Mouse (Mus musculus): ENCODE measurements around the gene Caml. TPM values are rescaled to one million over a fixed set of nuclear protein-coding genes. Genes with fewer than 3 reads are reported as not detected.
"Not testable (repeated sequence)": the region's sequence is repeated elsewhere in the genome, so short reads cannot be mapped to it uniquely, and the experiment has no call there.

The Caml gene
- polyA plus RNA-seq, 1 experiment = 27.8 TPM

- peaks cover 4% of the 10 kb centered on the region for H3K36me3 ChIP-seq (ENCODE audit: control insufficient read depth, insufficient read depth)
- no peak overlapping the region for H3K4me2 ChIP-seq (ENCODE audit: low read depth)
- TF ChIP-seq MAX (IDR thresholded peaks at IDR 0.05; ENCODE audit: low read depth) (no peak), MYOG (IDR thresholded peaks at IDR 0.05; ENCODE audit: control insufficient read depth in 1 of 3, insufficient read depth in 1 of 3, insufficient read length in 2 of 3, low read depth in 2 of 3) (no peak), POLR2AphosphoS2 (IDR thresholded peaks at IDR 0.05; ENCODE audit: insufficient read length, low read depth) (no peak), REST (IDR thresholded peaks at IDR 0.05; ENCODE audit: insufficient read depth, insufficient read length) (no peak), TCF12 (IDR thresholded peaks at IDR 0.05; ENCODE audit: insufficient read depth, poor library complexity, severe bottlenecking) (no peak), TCF3 (IDR thresholded peaks at IDR 0.05; ENCODE audit: insufficient read length, low read depth) (no peak), POLR2A (IDR thresholded peaks at IDR 0.05; ENCODE audit: insufficient read length, low read depth) (no peak), MYOD1 (IDR thresholded peaks at IDR 0.05; ENCODE audit: control insufficient read depth in 1 of 3, insufficient read length in 2 of 3, low read depth in 2 of 3) (no peak), SRF (IDR thresholded peaks at IDR 0.05; ENCODE audit: control insufficient read depth, insufficient read length, low read depth) (no peak), E2F4 (IDR thresholded peaks at IDR 0.05; ENCODE audit: insufficient read depth) (no peak), USF1 (IDR thresholded peaks at IDR 0.05; ENCODE audit: low read depth) (no peak), CEBPB (IDR thresholded peaks at IDR 0.05; ENCODE audit: insufficient read depth, poor library complexity, severe bottlenecking) (no peak)
- H3K4me3 ChIP-seq = no peak overlapping the region
- no peak overlapping the region for H3ac ChIP-seq (ENCODE audit: control insufficient read depth, insufficient read length)
- H3K27me3 ChIP-seq (ENCODE audit: control insufficient read depth, insufficient read depth, insufficient read length) = no peaks in the 10 kb centered on the region
- H3K79me2 ChIP-seq (ENCODE audit: control insufficient read depth, insufficient read depth) = no peaks in the 10 kb centered on the region
Measured at GRCm38 (mm10) chr13:55611996-55612395, 10.8 kb upstream of the Caml start.

GRCm38 (mm10) chr13:55613471-55613870, 9.3 kb upstream of the Caml start:
- Histone ChIP-seq H3ac (ENCODE audit: control insufficient read depth, insufficient read length) (no peak overlapping the region), H3K27me3 (ENCODE audit: control insufficient read depth, insufficient read depth, insufficient read length) (no peaks in the 10 kb centered on the region), H3K4me2 (ENCODE audit: low read depth) (no peak overlapping the region), H3K4me3 (no peak overlapping the region), H3K36me3 (ENCODE audit: control insufficient read depth, insufficient read depth) (peaks cover 4% of the 10 kb centered on the region), H3K79me2 (ENCODE audit: control insufficient read depth, insufficient read depth) (no peaks in the 10 kb centered on the region)
- no peak for TF ChIP-seq CEBPB (IDR thresholded peaks at IDR 0.05; ENCODE audit: insufficient read depth, poor library complexity, severe bottlenecking)
- no peak for TF ChIP-seq MYOD1 (IDR thresholded peaks at IDR 0.05; ENCODE audit: control insufficient read depth in 1 of 3, insufficient read length in 2 of 3, low read depth in 2 of 3)
- no peak for TF ChIP-seq SRF (IDR thresholded peaks at IDR 0.05; ENCODE audit: control insufficient read depth, insufficient read length, low read depth)
- no peak for TF ChIP-seq USF1 (IDR thresholded peaks at IDR 0.05; ENCODE audit: low read depth)
- no peak for TF ChIP-seq TCF12 (IDR thresholded peaks at IDR 0.05; ENCODE audit: insufficient read depth, poor library complexity, severe bottlenecking)
- TF ChIP-seq MAX (IDR thresholded peaks at IDR 0.05; ENCODE audit: low read depth) = no peak
- no peak for TF ChIP-seq TCF3 (IDR thresholded peaks at IDR 0.05; ENCODE audit: insufficient read length, low read depth)
- TF ChIP-seq E2F4 (IDR thresholded peaks at IDR 0.05; ENCODE audit: insufficient read depth) = no peak
- TF ChIP-seq POLR2AphosphoS2 (IDR thresholded peaks at IDR 0.05; ENCODE audit: insufficient read length, low read depth) = no peak
- no peak for TF ChIP-seq REST (IDR thresholded peaks at IDR 0.05; ENCODE audit: insufficient read depth, insufficient read length)
- no peak for TF ChIP-seq POLR2A (IDR thresholded peaks at IDR 0.05; ENCODE audit: insufficient read length, low read depth)
- TF ChIP-seq MYOG (IDR thresholded peaks at IDR 0.05; ENCODE audit: control insufficient read depth in 1 of 3, insufficient read depth in 1 of 3, insufficient read length in 2 of 3, low read depth in 2 of 3) = no peak

GRCm38 (mm10) chr13:55619328-55619727, 3.5 kb upstream of the Caml start:
- Histone ChIP-seq H3K27me3 (ENCODE audit: control insufficient read depth, insufficient read depth, insufficient read length) (no peaks in the 10 kb centered on the region), H3K4me3 (no peak overlapping the region), H3K4me2 (ENCODE audit: low read depth) (no peak overlapping the region), H3K79me2 (ENCODE audit: control insufficient read depth, insufficient read depth) (peaks cover 14% of the 10 kb centered on the region), H3K36me3 (ENCODE audit: control insufficient read depth, insufficient read depth) (no peaks in the 10 kb centered on the region), H3ac (ENCODE audit: control insufficient read depth, insufficient read length) (no peak overlapping the region)
- no peak for TF ChIP-seq CEBPB (IDR thresholded peaks at IDR 0.05; ENCODE audit: insufficient read depth, poor library complexity, severe bottlenecking)
- no peak for TF ChIP-seq SRF (IDR thresholded peaks at IDR 0.05; ENCODE audit: control insufficient read depth, insufficient read length, low read depth)
- TF ChIP-seq TCF12 (IDR thresholded peaks at IDR 0.05; ENCODE audit: insufficient read depth, poor library complexity, severe bottlenecking) = no peak
- TF ChIP-seq MAX (IDR thresholded peaks at IDR 0.05; ENCODE audit: low read depth) = no peak
- TF ChIP-seq MYOD1 (IDR thresholded peaks at IDR 0.05; ENCODE audit: control insufficient read depth in 1 of 3, insufficient read length in 2 of 3, low read depth in 2 of 3) = no peak
- no peak for TF ChIP-seq TCF3 (IDR thresholded peaks at IDR 0.05; ENCODE audit: insufficient read length, low read depth)
- no peak for TF ChIP-seq E2F4 (IDR thresholded peaks at IDR 0.05; ENCODE audit: insufficient read depth)
- TF ChIP-seq POLR2AphosphoS2 (IDR thresholded peaks at IDR 0.05; ENCODE audit: insufficient read length, low read depth) = no peak
- no peak for TF ChIP-seq REST (IDR thresholded peaks at IDR 0.05; ENCODE audit: insufficient read depth, insufficient read length)
- no peak for TF ChIP-seq MYOG (IDR thresholded peaks at IDR 0.05; ENCODE audit: control insufficient read depth in 1 of 3, insufficient read depth in 1 of 3, insufficient read length in 2 of 3, low read depth in 2 of 3)
- TF ChIP-seq POLR2A (IDR thresholded peaks at IDR 0.05; ENCODE audit: insufficient read length, low read depth) = no peak
- TF ChIP-seq USF1 (IDR thresholded peaks at IDR 0.05; ENCODE audit: low read depth) = no peak

- H3K4me3 ChIP-seq = no peak overlapping the region
- peaks cover 21% of the 10 kb centered on the region for H3K79me2 ChIP-seq (ENCODE audit: control insufficient read depth, insufficient read depth)
- H3K4me2 ChIP-seq (ENCODE audit: low read depth) = no peak overlapping the region
- H3K36me3 ChIP-seq (ENCODE audit: control insufficient read depth, insufficient read depth) = no peaks in the 10 kb centered on the region
- TF ChIP-seq TCF12 (IDR thresholded peaks at IDR 0.05; ENCODE audit: insufficient read depth, poor library complexity, severe bottlenecking) (no peak), MYOD1 (IDR thresholded peaks at IDR 0.05; ENCODE audit: control insufficient read depth in 1 of 3, insufficient read length in 2 of 3, low read depth in 2 of 3) (no peak), MAX (IDR thresholded peaks at IDR 0.05; ENCODE audit: low read depth) (no peak), POLR2AphosphoS2 (IDR thresholded peaks at IDR 0.05; ENCODE audit: insufficient read length, low read depth) (no peak), E2F4 (IDR thresholded peaks at IDR 0.05; ENCODE audit: insufficient read depth) (no peak), CEBPB (IDR thresholded peaks at IDR 0.05; ENCODE audit: insufficient read depth, poor library complexity, severe bottlenecking) (no peak), TCF3 (IDR thresholded peaks at IDR 0.05; ENCODE audit: insufficient read length, low read depth) (no peak), REST (IDR thresholded peaks at IDR 0.05; ENCODE audit: insufficient read depth, insufficient read length) (no peak), POLR2A (IDR thresholded peaks at IDR 0.05; ENCODE audit: insufficient read length, low read depth) (no peak), USF1 (IDR thresholded peaks at IDR 0.05; ENCODE audit: low read depth) (no peak), SRF (IDR thresholded peaks at IDR 0.05; ENCODE audit: control insufficient read depth, insufficient read length, low read depth) (no peak), MYOG (IDR thresholded peaks at IDR 0.05; ENCODE audit: control insufficient read depth in 1 of 3, insufficient read depth in 1 of 3, insufficient read length in 2 of 3, low read depth in 2 of 3) (no peak)
- H3K27me3 ChIP-seq (ENCODE audit: control insufficient read depth, insufficient read depth, insufficient read length) = no peaks in the 10 kb centered on the region
- no peak overlapping the region for H3ac ChIP-seq (ENCODE audit: control insufficient read depth, insufficient read length)
Measured at GRCm38 (mm10) chr13:55620275-55620674, 2.5 kb upstream of the Caml start.

- not testable (repeated sequence) for H3K27me3 ChIP-seq (ENCODE audit: control insufficient read depth, insufficient read depth, insufficient read length); H3K36me3 ChIP-seq (ENCODE audit: control insufficient read depth, insufficient read depth)
- H3K4me3 ChIP-seq = peak overlapping the region; percentile 85
- peaks cover 36% of the 10 kb centered on the region for H3K79me2 ChIP-seq (ENCODE audit: control insufficient read depth, insufficient read depth)
- H3ac ChIP-seq (ENCODE audit: control insufficient read depth, insufficient read length) = peak overlapping the region; percentile 84
- H3K4me2 ChIP-seq (ENCODE audit: low read depth) = peak overlapping the region; percentile 77
Measured at GRCm38 (mm10) chr13:55622156-55622648, 603 bp upstream of the Caml start.

Data from myocyte (in vitro differentiated cells).